Mouse (Mus musculus) liver, embryonic 14.5 days (tissue): ENCODE results near the gene Orm2.

Source experiments
- CTCF ChIP-seq: IDR thresholded peaks from 2 replicates; pipeline ENCODE4 v1.5.1; 2016; ENCODE audit warnings: antibody characterized with exemption, low read depth, control low read depth
- EP300 ChIP-seq: IDR thresholded peaks from 2 replicates; pipeline ENCODE4 v1.6.1; 2016; ENCODE audit warnings: antibody characterized with exemption, low read depth

- TF ChIP-seq CTCF: no peak
- TF ChIP-seq EP300: no peak
Measured at GRCm38 (mm10) chr4:63388029-63388428, 25.8 kb downstream of the Orm2 start.
